Mouse (Mus musculus) stomach, embryonic 15.5 days (tissue): ENCODE results near the gene Sos1. TPM values are rescaled to one million over a fixed set of nuclear protein-coding genes. Genes with fewer than 3 reads are reported as not detected.
"Not testable (repeated sequence)": the region's sequence is repeated elsewhere in the genome, so short reads cannot be mapped to it uniquely, and the experiment has no call there.

Experiments used
- ATAC-seq: fragments of 200-750 bp; cut with Nextera tagmentation; 2 replicates; pipeline ENCODE4 v1.8.0; 2017; ENCODE audit warnings: low read depth, moderate number of reproducible peaks, moderate TSS enrichment; ENCODE audit not compliant: insufficient read depth, low FRiP score
- H3K27ac ChIP-seq: fragments of 300-500 bp; sonication (generic); 2 replicates; pipeline ENCODE4 v1.5.1; 2015; ENCODE audit warnings: mild to moderate bottlenecking, inconsistent platforms
- H3K27me3 ChIP-seq: fragments of 300-500 bp; sonication (generic); replicated peaks from 2 replicates; pipeline ENCODE4 v1.6.1; 2015; ENCODE audit warnings: inconsistent platforms
- H3K36me3 ChIP-seq: fragments of 300-500 bp; sonication (generic); 2 replicates; pipeline ENCODE4 v1.6.1; 2015; ENCODE audit warnings: inconsistent platforms
- H3K4me1 ChIP-seq: fragments of 300-500 bp; sonication (generic); 2 replicates; pipeline ENCODE4 v1.6.1; 2015; ENCODE audit warnings: inconsistent platforms
- H3K4me2 ChIP-seq: fragments of 300-500 bp; sonication (generic); 2 replicates; pipeline ENCODE4 v1.6.1; 2015; ENCODE audit warnings: mild to moderate bottlenecking, inconsistent platforms
- H3K4me3 ChIP-seq: fragments of 300-500 bp; sonication (generic); replicated peaks from 2 replicates; pipeline ENCODE4 v1.5.1; 2015; ENCODE audit warnings: inconsistent platforms
- H3K9ac ChIP-seq: fragments of 300-500 bp; sonication (generic); 2 replicates; pipeline ENCODE4 v1.6.1; 2015; ENCODE audit warnings: inconsistent platforms
- H3K9me3 ChIP-seq: fragments of 300-500 bp; sonication (generic); 2 replicates; pipeline ENCODE4 v1.6.1; 2016; ENCODE audit warnings: inconsistent platforms
- WGBS: fragments of 180-500 bp; shearing (Covaris S2); methylation state at CpG from one replicate; pipeline ENCODE4 v1.1.7; 2015; 5-methylcytosine and 5-hydroxymethylcytosine counted together
- polyA plus RNA-seq: library from polyadenylated mRNA; unstranded; fragments of >200 nt; fragmentation: Nextera tagmentation; extraction: Ambion mirVana; gene quantifications from 2 replicates; pipeline ENCODE4 v1.2.1, GENCODE M21; 2015

Sos1 gene
- polyA plus RNA-seq, 1 experiment from 2014 or later = 5.1 TPM

GRCm38 (mm10) chr17:80411182-80411581, 69.1 kb downstream of the Sos1 start:
- no peak overlapping the region for H3K4me2 ChIP-seq
- H3K9ac ChIP-seq = no peak overlapping the region
- H3K27me3 ChIP-seq = no peaks in the 10 kb centered on the region
- WGBS = 52% methylated on average over 1 of the region's 1 CpGs
- H3K4me3 ChIP-seq = no peak overlapping the region
- H3K9me3 ChIP-seq = no peaks in the 10 kb centered on the region
- no peak overlapping the region for H3K27ac ChIP-seq
- ATAC-seq = no peak
- no peaks in the 10 kb centered on the region for H3K4me1 ChIP-seq
- H3K36me3 ChIP-seq = peaks cover 23% of the 10 kb centered on the region

- Histone ChIP-seq H3K9ac (no peak overlapping the region), H3K9me3 (no peaks in the 10 kb centered on the region)
- WGBS = 94% methylated on average over 7 of the region's 7 CpGs
These were observed 82.0 kb downstream of the Sos1 start for GRCm38 (mm10) chr17:80398243-80398642.

GRCm38 (mm10) chr17:80391423-80392403, 88.5 kb downstream of the Sos1 start:
- no peaks in the 10 kb centered on the region for H3K9me3 ChIP-seq
- WGBS = 9% methylated on average over 17 of the region's 17 CpGs
- peak overlapping the region; percentile 63 for H3K4me2 ChIP-seq
- H3K36me3 ChIP-seq = no peaks in the 10 kb centered on the region
- H3K9ac ChIP-seq = no peak overlapping the region
- ATAC-seq = peak; percentile 77; the same call in 1 of the 2 replicates
- no peaks in the 10 kb centered on the region for H3K27me3 ChIP-seq
- H3K4me1 ChIP-seq = no peaks in the 10 kb centered on the region
- peak overlapping the region; percentile 38 for H3K4me3 ChIP-seq
- no peak overlapping the region for H3K27ac ChIP-seq

More at GRCm38 (mm10) chr17:80398243-80398642, 82.0 kb downstream of the Sos1 start:
- no peak overlapping the region for H3K4me2 ChIP-seq
- H3K27ac ChIP-seq = no peak overlapping the region
- H3K36me3 ChIP-seq = peaks cover 10% of the 10 kb centered on the region
- H3K4me1 ChIP-seq = no peaks in the 10 kb centered on the region
- H3K4me3 ChIP-seq = no peak overlapping the region
- ATAC-seq = no peak
- no peaks in the 10 kb centered on the region for H3K27me3 ChIP-seq

- Histone ChIP-seq H3K9ac (no peak overlapping the region), H3K27me3 (no peaks in the 10 kb centered on the region), H3K9me3 (no peaks in the 10 kb centered on the region), H3K4me2 (no peak overlapping the region), H3K27ac (no peak overlapping the region), H3K36me3 (no peaks in the 10 kb centered on the region), H3K4me3 (no peak overlapping the region), H3K4me1 (no peaks in the 10 kb centered on the region)
- no peak for ATAC-seq
- 64% methylated on average over 10 of the region's 10 CpGs for WGBS
These were observed 90.2 kb downstream of the Sos1 start for GRCm38 (mm10) chr17:80390024-80390423.

GRCm38 (mm10) chr17:80385671-80386070, 94.6 kb downstream of the Sos1 start:
- no peaks in the 10 kb centered on the region for H3K36me3 ChIP-seq
- H3K27me3 ChIP-seq = no peaks in the 10 kb centered on the region
- WGBS = 55% methylated on average over 1 of the region's 1 CpGs
- ATAC-seq = no peak
- H3K27ac ChIP-seq = no peak overlapping the region
- no peaks in the 10 kb centered on the region for H3K9me3 ChIP-seq
- no peak overlapping the region for H3K4me3 ChIP-seq
- H3K9ac ChIP-seq = no peak overlapping the region
- no peaks in the 10 kb centered on the region for H3K4me1 ChIP-seq
- no peak overlapping the region for H3K4me2 ChIP-seq

- not testable (repeated sequence) for ATAC-seq, H3K9ac ChIP-seq, H3K9me3 ChIP-seq, H3K4me1 ChIP-seq, H3K27ac ChIP-seq, H3K36me3 ChIP-seq, H3K4me2 ChIP-seq, H3K27me3 ChIP-seq, H3K4me3 ChIP-seq
These were observed 101.9 kb downstream of the Sos1 start for GRCm38 (mm10) chr17:80378386-80378785.

GRCm38 (mm10) chr17:80373726-80374096, 106.5 kb downstream of the Sos1 start:
- H3K27me3 ChIP-seq = no peaks in the 10 kb centered on the region
- H3K4me3 ChIP-seq = peak overlapping the region; percentile 51
- H3K36me3 ChIP-seq = no peaks in the 10 kb centered on the region
- no peaks in the 10 kb centered on the region for H3K9me3 ChIP-seq
- peak overlapping the region; percentile 87 for H3K4me2 ChIP-seq
- WGBS = 22% methylated on average over 29 of the region's 29 CpGs
- H3K27ac ChIP-seq = peak overlapping the region; percentile 35; the same call in 1 of the 2 replicates
- ATAC-seq = peak; percentile 50
- H3K9ac ChIP-seq = 0 out of 2 replicates have a peak overlapping the region, but pooled peaks have one; percentile 9
- peaks cover 12% of the 10 kb centered on the region for H3K4me1 ChIP-seq

GRCm38 (mm10) chr17:80372989-80373725, 107.1 kb downstream of the Sos1 start, which contains the start of gene Gm10190:
Gene Gm10190 (minus strand): TSS chr17:80373541.
- WGBS = 3% methylated on average over 102 of the region's 102 CpGs
- H3K9ac ChIP-seq = peak within 1 kb of the TSS; percentile 53
- peak within 1 kb of the TSS; percentile 87 for H3K4me2 ChIP-seq
- no peaks in the 10 kb centered on the region for H3K27me3 ChIP-seq
- H3K4me1 ChIP-seq = peaks cover 12% of the 10 kb centered on the region
- H3K9me3 ChIP-seq = no peaks in the 10 kb centered on the region
- H3K36me3 ChIP-seq = no peaks in the 10 kb centered on the region
- H3K27ac ChIP-seq = peak within 1 kb of the TSS; percentile 70
- peak; percentile 98 for ATAC-seq
- H3K4me3 ChIP-seq = peak within 1 kb of the TSS; percentile 51

GRCm38 (mm10) chr17:80368606-80369005, 111.6 kb downstream of the Sos1 start:
- H3K4me3 ChIP-seq = no peak overlapping the region
- no peak overlapping the region for H3K4me2 ChIP-seq
- H3K9me3 ChIP-seq = no peaks in the 10 kb centered on the region
- no peaks in the 10 kb centered on the region for H3K27me3 ChIP-seq
- H3K36me3 ChIP-seq = no peaks in the 10 kb centered on the region
- no peak overlapping the region for H3K9ac ChIP-seq
- WGBS = 75% methylated on average over 9 of the region's 9 CpGs
- no peak for ATAC-seq
- no peak overlapping the region for H3K27ac ChIP-seq
- H3K4me1 ChIP-seq = peaks cover 7% of the 10 kb centered on the region

GRCm38 (mm10) chr17:80367276-80367675, 113.0 kb downstream of the Sos1 start:
- no peak for ATAC-seq
- H3K27me3 ChIP-seq = no peaks in the 10 kb centered on the region
- no peak overlapping the region for H3K9ac ChIP-seq
- H3K4me3 ChIP-seq = no peak overlapping the region
- H3K4me2 ChIP-seq = no peak overlapping the region
- no peak overlapping the region for H3K27ac ChIP-seq
- no peaks in the 10 kb centered on the region for H3K4me1 ChIP-seq
- H3K9me3 ChIP-seq = no peaks in the 10 kb centered on the region
- 82% methylated on average over 5 of the region's 5 CpGs for WGBS
- H3K36me3 ChIP-seq = no peaks in the 10 kb centered on the region

GRCm38 (mm10) chr17:80360245-80360644, 120.0 kb downstream of the Sos1 start:
- WGBS = 89% methylated on average over 8 of the region's 8 CpGs
- ATAC-seq = no peak
- no peaks in the 10 kb centered on the region for H3K9me3 ChIP-seq
- no peak overlapping the region for H3K4me2 ChIP-seq
- H3K36me3 ChIP-seq = no peaks in the 10 kb centered on the region
- no peak overlapping the region for H3K4me3 ChIP-seq
- no peaks in the 10 kb centered on the region for H3K4me1 ChIP-seq
- H3K27me3 ChIP-seq = no peaks in the 10 kb centered on the region
- no peak overlapping the region for H3K27ac ChIP-seq
- no peak overlapping the region for H3K9ac ChIP-seq

- Histone ChIP-seq H3K27ac (no peak overlapping the region), H3K9me3 (no peaks in the 10 kb centered on the region), H3K9ac (no peak overlapping the region), H3K4me1 (no peaks in the 10 kb centered on the region; the same call in 1 of the 2 replicates), H3K4me2 (no peak overlapping the region), H3K27me3 (no peaks in the 10 kb centered on the region), H3K4me3 (no peak overlapping the region), H3K36me3 (no peaks in the 10 kb centered on the region)
- 42% methylated on average over 6 of the region's 6 CpGs for WGBS
- no peak for ATAC-seq
These were observed 133.0 kb downstream of the Sos1 start for GRCm38 (mm10) chr17:80347234-80347633.
